Mouse (Mus musculus): ENCODE results near the gene Ly86. TPM values are rescaled to one million over a fixed set of nuclear protein-coding genes. Genes with fewer than 3 reads are reported as not detected.

Gene Ly86
- polyA plus RNA-seq, 1 experiment from 2014 or later, result 7.7 TPM

- Histone ChIP-seq H3K9ac (no peak overlapping the region), H3K4me3 (no peak overlapping the region), H3K4me1 (peaks cover 11% of the 10 kb centered on the region), H3K36me3 (no peaks in the 10 kb centered on the region), H3K9me3 (no peaks in the 10 kb centered on the region), H3K27ac (replicated peaks) (no peak overlapping the region), H3K27me3 (replicated peaks) (no peaks in the 10 kb centered on the region), H3K4me2 (no peak overlapping the region)
- 51% methylated on average over 4 of the region's 4 CpGs for WGBS
- ATAC-seq (ENCODE audit: extremely low read depth, insufficient number of reproducible peaks, low FRiP score, low TSS enrichment), result no peak
Observed at GRCm38 (mm10) chr13:37353868-37354267, 8.9 kb downstream of the Ly86 start.

GRCm38 (mm10) chr13:37354432-37354831 lies 9.4 kb downstream of the Ly86 start:
- Histone ChIP-seq H3K4me3 (no peak overlapping the region), H3K9me3 (no peaks in the 10 kb centered on the region), H3K4me1 (peaks cover 16% of the 10 kb centered on the region), H3K27ac (replicated peaks) (no peak overlapping the region), H3K36me3 (no peaks in the 10 kb centered on the region), H3K9ac (no peak overlapping the region), H3K27me3 (replicated peaks) (no peaks in the 10 kb centered on the region), H3K4me2 (no peak overlapping the region)
- 46% methylated on average over 4 of the region's 4 CpGs for WGBS
- no peak for ATAC-seq (ENCODE audit: extremely low read depth, insufficient number of reproducible peaks, low FRiP score, low TSS enrichment)

GRCm38 (mm10) chr13:37355642-37356331 lies 10.8 kb downstream of the Ly86 start:
- H3K27me3 ChIP-seq (replicated peaks), result no peaks in the 10 kb centered on the region
- H3K9ac ChIP-seq, result no peak overlapping the region
- no peaks in the 10 kb centered on the region for H3K36me3 ChIP-seq
- H3K4me1 ChIP-seq, result peaks cover 28% of the 10 kb centered on the region
- no peak overlapping the region for H3K4me2 ChIP-seq
- ATAC-seq (ENCODE audit: extremely low read depth, insufficient number of reproducible peaks, low FRiP score, low TSS enrichment), result no peak
- H3K4me3 ChIP-seq, result no peak overlapping the region
- H3K9me3 ChIP-seq, result no peaks in the 10 kb centered on the region
- H3K27ac ChIP-seq (replicated peaks), result no peak overlapping the region
- WGBS, result 76% methylated on average over 10 of the region's 10 CpGs

GRCm38 (mm10) chr13:37356549-37356948 lies 11.5 kb downstream of the Ly86 start:
- WGBS, result 74% methylated on average over 2 of the region's 2 CpGs
- Histone ChIP-seq H3K9ac (no peak overlapping the region), H3K27me3 (replicated peaks) (no peaks in the 10 kb centered on the region), H3K36me3 (no peaks in the 10 kb centered on the region), H3K4me1 (peaks cover 34% of the 10 kb centered on the region), H3K4me2 (no peak overlapping the region), H3K27ac (replicated peaks) (no peak overlapping the region), H3K9me3 (no peaks in the 10 kb centered on the region), H3K4me3 (no peak overlapping the region)
- no peak for ATAC-seq (ENCODE audit: extremely low read depth, insufficient number of reproducible peaks, low FRiP score, low TSS enrichment)

GRCm38 (mm10) chr13:37358112-37358511 lies 13.1 kb downstream of the Ly86 start:
- H3K27ac ChIP-seq (replicated peaks), result no peak overlapping the region
- no peak for ATAC-seq (ENCODE audit: extremely low read depth, insufficient number of reproducible peaks, low FRiP score, low TSS enrichment)
- no peaks in the 10 kb centered on the region for H3K9me3 ChIP-seq
- no peak overlapping the region for H3K4me2 ChIP-seq
- no peaks in the 10 kb centered on the region for H3K27me3 ChIP-seq (replicated peaks)
- H3K4me3 ChIP-seq, result no peak overlapping the region
- no peak overlapping the region for H3K9ac ChIP-seq
- 81% methylated on average over 2 of the region's 2 CpGs for WGBS
- peaks cover 34% of the 10 kb centered on the region for H3K4me1 ChIP-seq
- no peaks in the 10 kb centered on the region for H3K36me3 ChIP-seq

- no peaks in the 10 kb centered on the region for H3K9me3 ChIP-seq
- peak overlapping the region; percentile 41; the same call in 1 of the 2 replicates for H3K27ac ChIP-seq (replicated peaks)
- H3K4me3 ChIP-seq, result no peak overlapping the region
- no peaks in the 10 kb centered on the region for H3K27me3 ChIP-seq (replicated peaks)
- ATAC-seq (ENCODE audit: extremely low read depth, insufficient number of reproducible peaks, low FRiP score, low TSS enrichment), result no peak
- H3K4me1 ChIP-seq, result peaks cover 24% of the 10 kb centered on the region
- H3K4me2 ChIP-seq, result no peak overlapping the region
- 13% methylated on average over 1 of the region's 1 CpGs for WGBS
- no peaks in the 10 kb centered on the region for H3K36me3 ChIP-seq
- H3K9ac ChIP-seq, result no peak overlapping the region
Observed at GRCm38 (mm10) chr13:37361249-37361648, 16.2 kb downstream of the Ly86 start.

- H3K9ac ChIP-seq, result no peak overlapping the region
- H3K9me3 ChIP-seq, result no peaks in the 10 kb centered on the region
- no peak overlapping the region for H3K27ac ChIP-seq (replicated peaks)
- no peak overlapping the region for H3K4me3 ChIP-seq
- no peaks in the 10 kb centered on the region for H3K36me3 ChIP-seq
- 58% methylated on average over 5 of the region's 5 CpGs for WGBS
- no peaks in the 10 kb centered on the region for H3K27me3 ChIP-seq (replicated peaks)
- ATAC-seq (ENCODE audit: extremely low read depth, insufficient number of reproducible peaks, low FRiP score, low TSS enrichment), result no peak
- peaks cover 19% of the 10 kb centered on the region for H3K4me1 ChIP-seq
- H3K4me2 ChIP-seq, result no peak overlapping the region
Observed at GRCm38 (mm10) chr13:37364351-37364750, 19.3 kb downstream of the Ly86 start.

- Histone ChIP-seq H3K27ac (replicated peaks) (no peak overlapping the region), H3K9me3 (no peaks in the 10 kb centered on the region), H3K36me3 (no peaks in the 10 kb centered on the region), H3K9ac (no peak overlapping the region), H3K27me3 (replicated peaks) (peaks cover 7% of the 10 kb centered on the region), H3K4me2 (peak overlapping the region; percentile 7; the same call in 1 of the 2 replicates), H3K4me1 (peaks cover 15% of the 10 kb centered on the region), H3K4me3 (no peak overlapping the region)
- no peak for ATAC-seq (ENCODE audit: extremely low read depth, insufficient number of reproducible peaks, low FRiP score, low TSS enrichment)
- WGBS, result 19% methylated on average over 5 of the region's 5 CpGs
Observed at GRCm38 (mm10) chr13:37376411-37376810, 31.4 kb downstream of the Ly86 start.

- 24% methylated on average over 9 of the region's 9 CpGs for WGBS
Observed at GRCm38 (mm10) chr13:37388222-37389202, 43.5 kb downstream of the Ly86 start.

GRCm38 (mm10) chr13:37389296-37389695 lies 44.3 kb downstream of the Ly86 start:
- Histone ChIP-seq H3K4me3 (no peak overlapping the region), H3K4me1 (peaks cover 37% of the 10 kb centered on the region), H3K27me3 (replicated peaks) (no peaks in the 10 kb centered on the region), H3K9me3 (no peaks in the 10 kb centered on the region), H3K36me3 (no peaks in the 10 kb centered on the region), H3K4me2 (peak overlapping the region; percentile 43), H3K27ac (replicated peaks) (peak overlapping the region; percentile 86), H3K9ac (no peak overlapping the region)
- ATAC-seq (ENCODE audit: extremely low read depth, insufficient number of reproducible peaks, low FRiP score, low TSS enrichment), result no peak
- 17% methylated on average over 5 of the region's 5 CpGs for WGBS

More at GRCm38 (mm10) chr13:37388222-37389202, 43.5 kb downstream of the Ly86 start:
- Histone ChIP-seq H3K27me3 (replicated peaks) (no peaks in the 10 kb centered on the region), H3K9me3 (no peaks in the 10 kb centered on the region), H3K27ac (replicated peaks) (peak overlapping the region; percentile 86), H3K4me2 (peak overlapping the region; percentile 43), H3K9ac (0 out of 2 replicates have a peak overlapping the region, but pooled peaks have one; percentile 3), H3K4me3 (no peak overlapping the region), H3K4me1 (peaks cover 37% of the 10 kb centered on the region), H3K36me3 (no peaks in the 10 kb centered on the region)
- no peak for ATAC-seq (ENCODE audit: extremely low read depth, insufficient number of reproducible peaks, low FRiP score, low TSS enrichment)

GRCm38 (mm10) chr13:37398791-37399190 lies 53.8 kb downstream of the Ly86 start:
- H3K4me3 ChIP-seq, result no peak overlapping the region
- 75% methylated on average over 4 of the region's 4 CpGs for WGBS
- H3K27me3 ChIP-seq (replicated peaks), result no peaks in the 10 kb centered on the region
- no peaks in the 10 kb centered on the region for H3K9me3 ChIP-seq
- no peaks in the 10 kb centered on the region for H3K4me1 ChIP-seq
- no peak overlapping the region for H3K27ac ChIP-seq (replicated peaks)
- ATAC-seq (ENCODE audit: extremely low read depth, insufficient number of reproducible peaks, low FRiP score, low TSS enrichment), result no peak
- no peak overlapping the region for H3K9ac ChIP-seq
- no peak overlapping the region for H3K4me2 ChIP-seq
- no peaks in the 10 kb centered on the region for H3K36me3 ChIP-seq
